Mouse (Mus musculus) testis, adult 2 months (tissue): ENCODE measurements at regions not wholly inside any gene's neighbourhood (a gene's known extent, or its start where the extent isn't known, plus 50 kb on each side); places are given as distances from the start of the nearest gene placed in this dataset.

Source experiments
- CTCF ChIP-seq: fragments of 200-500 bp; IDR thresholded peaks from 2 replicates; pipeline ENCODE4 v1.5.1; 2012; ENCODE audit warnings: low read depth, mild to moderate bottlenecking, inconsistent platforms, low read length, moderate library complexity; ENCODE audit not compliant: control insufficient read depth, insufficient read depth, insufficient replicate concordance
- POLR2A ChIP-seq: fragments of 200-500 bp; IDR thresholded peaks from 2 replicates; pipeline ENCODE4 v1.6.1; 2012; ENCODE audit warnings: low read depth, mild to moderate bottlenecking, inconsistent platforms, low read length, moderate library complexity; ENCODE audit not compliant: control insufficient read depth

- TF ChIP-seq CTCF (peak; percentile 91), POLR2A (no peak)
These were observed 61.5 kb upstream of the Dab2 start for GRCm38 (mm10) chr15:6238133-6238532.
